Mouse (Mus musculus) myocyte (in vitro differentiated cells): ENCODE measurements around the gene Kifc3.

Experiments used
- CEBPB ChIP-seq: IDR thresholded peaks from 2 replicates; pipeline ENCODE4 v1.6.1; 2011; ENCODE audit warnings: mild to moderate bottlenecking, moderate library complexity; ENCODE audit not compliant: poor library complexity, insufficient read depth, severe bottlenecking
- MAX ChIP-seq: IDR thresholded peaks from one replicate; pipeline ENCODE4 v1.6.1; 2011; ENCODE audit warnings: low read depth, mild to moderate bottlenecking, control low read depth
- POLR2A ChIP-seq: IDR thresholded peaks from one replicate; pipeline ENCODE4 v1.6.1; 2011; ENCODE audit warnings: low read depth, mild to moderate bottlenecking, control low read depth, moderate library complexity; ENCODE audit not compliant: insufficient read length
- POLR2AphosphoS2 ChIP-seq: IDR thresholded peaks from one replicate; pipeline ENCODE4 v1.6.1; 2011; ENCODE audit warnings: low read depth, control low read depth; ENCODE audit not compliant: insufficient read length
- SRF ChIP-seq: IDR thresholded peaks from one replicate; pipeline ENCODE4 v1.6.1; 2011; ENCODE audit warnings: low read depth; ENCODE audit not compliant: control insufficient read depth, insufficient read length
- TCF12 ChIP-seq: IDR thresholded peaks from one replicate; pipeline ENCODE4 v1.6.1; 2011; ENCODE audit warnings: mild to moderate bottlenecking, control low read depth; ENCODE audit not compliant: poor library complexity, insufficient read depth, severe bottlenecking

DNA sequence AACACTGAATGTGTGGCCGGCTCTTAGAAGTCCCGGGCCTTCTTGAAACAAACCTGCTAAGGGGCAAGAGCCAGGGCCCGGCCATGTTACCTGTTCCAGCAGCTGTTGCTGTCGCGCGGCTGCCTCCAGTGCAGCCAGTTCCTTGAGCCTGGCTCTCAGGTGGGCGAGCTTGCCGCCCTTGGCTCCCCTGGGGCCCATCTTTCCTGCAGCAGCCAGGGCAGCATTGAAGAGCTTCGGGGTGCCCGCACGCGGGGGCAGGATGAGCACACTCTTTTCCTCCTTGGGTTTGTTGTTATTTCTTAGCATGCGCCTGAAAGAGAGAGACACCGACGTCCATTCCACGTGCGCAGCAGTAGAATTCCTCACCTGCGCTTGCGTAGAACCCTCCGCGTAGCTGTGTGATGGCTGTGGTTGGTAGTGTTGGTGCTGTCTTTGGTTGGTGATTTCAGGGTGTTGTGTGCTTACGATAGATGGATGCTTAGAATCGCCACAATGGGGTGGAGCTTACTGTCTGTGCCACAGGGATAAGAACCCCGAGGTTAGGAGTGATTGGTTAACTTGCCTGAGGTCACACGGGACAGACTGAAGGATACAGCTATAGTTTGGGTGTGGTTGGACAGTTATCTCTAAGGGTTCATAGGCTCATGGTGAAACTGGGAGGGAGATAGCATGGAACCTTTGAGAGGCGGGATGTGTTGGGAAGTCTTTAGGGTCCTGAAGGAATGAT is 39.6 kb upstream of the Kifc3 start:
- TF ChIP-seq SRF (no peak), POLR2A (no peak), TCF12 (no peak), MAX (no peak), POLR2AphosphoS2 (no peak), CEBPB (no peak)
